Mouse (Mus musculus): ENCODE measurements at regions not wholly inside any gene's neighbourhood (a gene's known extent, or its start where the extent isn't known, plus 50 kb on each side); places are given as distances from the start of the nearest gene placed in this dataset.
"Not testable (repeated sequence)": the region's sequence is repeated elsewhere in the genome, so short reads cannot be mapped to it uniquely, and the experiment has no call there.

- DNase-seq (ENCODE audit: low spot score in 2 of 2), result no peak
Observed at GRCm38 (mm10) chr3:58211016-58211415, 203.5 kb upstream of the Tsc22d2 start.

- DNase-seq (ENCODE audit: low spot score in 2 of 2), result no peak
Observed at GRCm38 (mm10) chr3:58224696-58225095, 189.8 kb upstream of the Tsc22d2 start.

GRCm38 (mm10) chr3:58226447-58227321 lies 187.8 kb upstream of the Tsc22d2 start:
- no peak for DNase-seq (ENCODE audit: low spot score in 2 of 2)

GRCm38 (mm10) chr3:58227322-58227627 lies 187.2 kb upstream of the Tsc22d2 start:
- DNase-seq (ENCODE audit: low spot score in 2 of 2), result no peak

GRCm38 (mm10) chr3:58228189-58228588 lies 186.3 kb upstream of the Tsc22d2 start:
- DNase-seq (ENCODE audit: low spot score in 2 of 2), result no peak

GRCm38 (mm10) chr3:58231746-58232145 lies 182.8 kb upstream of the Tsc22d2 start:
- DNase-seq (ENCODE audit: low spot score in 2 of 2), result no peak

- no peak for DNase-seq (ENCODE audit: low spot score in 2 of 2)
Observed at GRCm38 (mm10) chr3:58233296-58233695, 181.2 kb upstream of the Tsc22d2 start.

GRCm38 (mm10) chr3:58234846-58235630 lies 179.5 kb upstream of the Tsc22d2 start:
- DNase-seq (ENCODE audit: low spot score in 2 of 2), result no peak

GRCm38 (mm10) chr3:58238111-58238510 lies 176.4 kb upstream of the Tsc22d2 start:
- DNase-seq (ENCODE audit: low spot score in 2 of 2), result no peak

- DNase-seq (ENCODE audit: low spot score in 2 of 2), result no peak
Observed at GRCm38 (mm10) chr3:58240775-58241174, 173.7 kb upstream of the Tsc22d2 start.

GRCm38 (mm10) chr3:58245361-58245760 lies 169.2 kb upstream of the Tsc22d2 start:
- no peak for DNase-seq (ENCODE audit: low spot score in 2 of 2)

- no peak for DNase-seq (ENCODE audit: low spot score in 2 of 2)
Observed at GRCm38 (mm10) chr3:58247989-58248388, 166.5 kb upstream of the Tsc22d2 start.

- DNase-seq (ENCODE audit: low spot score in 2 of 2), result no peak
Observed at GRCm38 (mm10) chr3:58253942-58254341, 160.6 kb upstream of the Tsc22d2 start.

GRCm38 (mm10) chr3:58267606-58268325 lies 146.7 kb upstream of the Tsc22d2 start:
- no peak for DNase-seq (ENCODE audit: low spot score in 2 of 2)

- not testable (repeated sequence) for DNase-seq (ENCODE audit: low spot score in 2 of 2)
Observed at GRCm38 (mm10) chr3:58271441-58271840, 143.1 kb upstream of the Tsc22d2 start.

- DNase-seq (ENCODE audit: low spot score in 2 of 2), result no peak
Observed at GRCm38 (mm10) chr3:58281291-58281690, 133.2 kb upstream of the Tsc22d2 start.

- not testable (repeated sequence) for DNase-seq (ENCODE audit: low spot score in 2 of 2)
Observed at GRCm38 (mm10) chr3:58284371-58284770, 130.1 kb upstream of the Tsc22d2 start.

GRCm38 (mm10) chr3:58295810-58296209 lies 118.7 kb upstream of the Tsc22d2 start:
- DNase-seq (ENCODE audit: low spot score in 2 of 2), result no peak

GRCm38 (mm10) chr3:58300213-58300612 lies 114.3 kb upstream of the Tsc22d2 start:
- DNase-seq (ENCODE audit: low spot score in 2 of 2), result no peak

GRCm38 (mm10) chr3:58300801-58301485 lies 113.6 kb upstream of the Tsc22d2 start:
- DNase-seq (ENCODE audit: low spot score in 2 of 2), result no peak

- DNase-seq (ENCODE audit: low spot score in 2 of 2), result no peak
Observed at GRCm38 (mm10) chr3:58302322-58302721, 112.2 kb upstream of the Tsc22d2 start.
